Mouse (Mus musculus) spleen, adult 2 months (tissue): ENCODE results near the gene Cdh13.

Source experiments
- CTCF ChIP-seq: fragments of 200-500 bp; IDR thresholded peaks from 2 replicates; pipeline ENCODE4 v1.5.1; 2011; ENCODE audit warnings: mild to moderate bottlenecking, inconsistent platforms; ENCODE audit not compliant: insufficient read depth, insufficient read length, insufficient replicate concordance; ENCODE audit errors: extremely low read depth
- POLR2A ChIP-seq: fragments of 200-500 bp; IDR thresholded peaks from 2 replicates; pipeline ENCODE4 v1.6.1; 2011; ENCODE audit warnings: low read depth, low read length, inconsistent platforms

DNA sequence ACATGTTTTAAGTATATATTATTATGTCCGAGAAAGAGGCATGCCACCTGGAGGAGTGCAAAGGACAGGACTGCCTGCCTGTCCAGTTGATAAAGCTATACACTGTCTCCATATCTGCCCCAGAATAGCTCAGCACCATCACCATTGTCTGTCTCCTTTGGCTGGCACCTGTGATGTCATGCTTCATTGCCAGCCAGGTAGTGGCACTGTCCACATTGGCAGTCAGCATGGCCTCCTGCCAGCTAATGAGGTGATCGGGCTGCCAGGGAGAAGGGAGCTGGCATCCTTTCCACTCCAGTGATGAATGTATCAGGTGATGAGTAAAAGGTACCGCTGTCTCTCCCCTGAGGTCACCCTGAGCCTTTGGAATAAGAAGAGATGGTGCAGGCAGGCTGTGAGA is 465.7 kb downstream of the Cdh13 start:
- TF ChIP-seq POLR2A (no peak), CTCF (no peak)
